Mouse (Mus musculus) intestine, embryonic 15.5 days (tissue): ENCODE data around the gene Krtap19-1. TPM values are rescaled to one million over a fixed set of nuclear protein-coding genes. Genes with fewer than 3 reads are reported as not detected.

Source experiments
- ATAC-seq: fragments of 200-750 bp; cut with Nextera tagmentation; 2 replicates; pipeline ENCODE4 v1.8.0; 2017; ENCODE audit warnings: moderate TSS enrichment, moderate library complexity
- H3K27ac ChIP-seq: fragments of 300-500 bp; sonication (generic); 2 replicates; pipeline ENCODE4 v1.5.1; 2015; ENCODE audit warnings: mild to moderate bottlenecking, inconsistent platforms
- H3K27me3 ChIP-seq: fragments of 300-500 bp; sonication (generic); replicated peaks from 2 replicates; pipeline ENCODE4 v1.6.1; 2015; ENCODE audit warnings: inconsistent platforms
- H3K36me3 ChIP-seq: fragments of 300-500 bp; sonication (generic); 2 replicates; pipeline ENCODE4 v1.6.1; 2015; ENCODE audit warnings: inconsistent platforms
- H3K4me1 ChIP-seq: fragments of 300-500 bp; sonication (generic); replicated peaks from 2 replicates; pipeline ENCODE4 v1.6.1; 2015; ENCODE audit warnings: inconsistent platforms
- H3K4me2 ChIP-seq: fragments of 300-500 bp; sonication (generic); replicated peaks from 2 replicates; pipeline ENCODE4 v1.6.1; 2015; ENCODE audit warnings: mild to moderate bottlenecking, inconsistent platforms
- H3K4me3 ChIP-seq: fragments of 300-500 bp; sonication (generic); replicated peaks from 2 replicates; pipeline ENCODE4 v1.5.1; 2015; ENCODE audit warnings: inconsistent platforms
- H3K9ac ChIP-seq: fragments of 300-500 bp; sonication (generic); 2 replicates; pipeline ENCODE4 v1.6.1; 2015; ENCODE audit warnings: inconsistent platforms
- H3K9me3 ChIP-seq: fragments of 300-500 bp; sonication (generic); 2 replicates; pipeline ENCODE4 v1.6.1; 2016; ENCODE audit warnings: inconsistent platforms
- WGBS: fragments of 180-500 bp; shearing (Covaris S2); methylation state at CpG from one replicate; pipeline ENCODE4 v1.1.7; 2015; 5-methylcytosine and 5-hydroxymethylcytosine counted together
- polyA plus RNA-seq: library from polyadenylated mRNA; unstranded; fragments of >200 nt; fragmentation: Nextera tagmentation; extraction: Ambion mirVana; gene quantifications from 2 replicates; pipeline ENCODE4 v1.2.1, GENCODE M21; 2015

Krtap19-1 gene
- polyA plus RNA-seq: not detected in 2 replicates

DNA sequence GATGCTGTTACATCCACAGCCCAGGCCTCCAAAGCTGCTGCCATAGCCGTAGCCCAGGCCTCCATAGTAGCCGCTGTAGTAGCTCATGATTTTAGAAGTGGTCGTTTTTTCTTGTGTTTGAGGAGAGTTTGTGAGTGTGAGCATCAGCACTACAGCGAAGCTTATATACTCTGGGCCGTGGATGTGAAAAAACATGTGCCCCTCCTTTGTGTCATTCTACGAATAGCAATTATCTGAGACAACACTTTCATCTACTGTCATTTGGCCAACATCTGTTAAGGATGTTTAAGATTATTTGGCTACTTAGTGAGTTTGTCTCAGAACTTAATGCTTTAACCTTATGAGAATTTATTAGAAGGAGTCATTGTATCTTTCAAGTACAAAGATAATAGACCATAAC, at the start of gene Krtap19-1:
Krtap19-1 (minus strand) TSS at position 101 of the 400 bp plus-strand sequence.
- no peak within 1 kb of the TSS for H3K9ac ChIP-seq
- no peaks in the 10 kb centered on the region for H3K9me3 ChIP-seq
- WGBS: 91% methylated on average over 6 of the region's 6 CpGs
- no peak for ATAC-seq
- H3K4me3 ChIP-seq: no peak within 1 kb of the TSS
- no peaks in the 10 kb centered on the region for H3K27me3 ChIP-seq
- no peak within 1 kb of the TSS for H3K27ac ChIP-seq
- H3K36me3 ChIP-seq: no peaks in the 10 kb centered on the region
- H3K4me1 ChIP-seq: no peaks in the 10 kb centered on the region
- no peak within 1 kb of the TSS for H3K4me2 ChIP-seq

DNA sequence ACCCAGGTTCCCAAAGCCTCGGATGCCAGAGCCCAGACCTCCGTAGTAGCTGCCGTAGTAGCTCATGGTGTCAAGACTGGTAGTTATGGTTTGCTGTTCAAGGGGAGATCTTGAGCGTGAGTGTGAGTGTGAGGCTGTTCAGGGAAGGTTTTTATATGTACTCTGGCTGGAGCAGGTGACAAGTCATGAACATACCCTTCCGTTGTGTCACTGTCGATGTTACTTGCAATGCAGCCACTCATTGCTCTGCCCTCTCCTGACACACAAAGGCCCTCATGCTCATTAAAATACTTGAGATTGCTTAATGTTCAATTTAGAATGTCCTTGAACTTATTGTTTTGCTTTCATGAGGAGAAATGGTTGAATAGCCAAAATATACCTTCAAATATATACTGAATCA, 27.1 kb upstream of the Krtap19-1 start, which contains the start of gene Krtap19-5:
Krtap19-5 (minus strand) TSS at position 101 of the 400 bp plus-strand sequence.
- no peak within 1 kb of the TSS for H3K27ac ChIP-seq
- H3K4me1 ChIP-seq: no peaks in the 10 kb centered on the region
- no peak for ATAC-seq
- H3K9ac ChIP-seq: no peak within 1 kb of the TSS
- H3K27me3 ChIP-seq: no peaks in the 10 kb centered on the region
- no peaks in the 10 kb centered on the region for H3K9me3 ChIP-seq
- WGBS: 90% methylated on average over 6 of the region's 6 CpGs
- H3K36me3 ChIP-seq: no peaks in the 10 kb centered on the region
- H3K4me2 ChIP-seq: no peak within 1 kb of the TSS
- no peak within 1 kb of the TSS for H3K4me3 ChIP-seq

DNA sequence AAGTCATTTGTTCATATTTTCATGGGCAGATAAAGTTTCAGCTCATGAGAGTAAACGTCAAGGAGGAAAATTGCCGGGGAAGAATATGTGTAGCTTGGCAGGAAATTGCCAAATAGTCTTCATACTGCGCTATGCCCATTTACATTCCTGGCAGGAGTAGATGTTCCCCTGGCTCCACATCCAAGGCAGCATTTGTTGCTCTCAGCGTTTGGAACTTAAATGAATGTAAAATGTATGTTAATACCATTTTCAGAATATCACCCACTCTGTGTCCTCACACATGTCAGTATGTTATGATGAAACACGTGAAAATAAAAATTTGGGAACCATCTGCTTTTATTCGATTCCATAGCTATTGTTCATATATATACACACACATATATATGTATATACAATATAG, 17.7 kb upstream of the Krtap19-1 start:
- Histone ChIP-seq H3K4me1 (no peaks in the 10 kb centered on the region), H3K4me2 (no peak overlapping the region), H3K36me3 (no peaks in the 10 kb centered on the region), H3K27ac (no peak overlapping the region), H3K9ac (no peak overlapping the region), H3K4me3 (no peak overlapping the region), H3K9me3 (no peaks in the 10 kb centered on the region), H3K27me3 (no peaks in the 10 kb centered on the region)
- 86% methylated on average over 6 of the region's 6 CpGs for WGBS
- no peak for ATAC-seq

DNA sequence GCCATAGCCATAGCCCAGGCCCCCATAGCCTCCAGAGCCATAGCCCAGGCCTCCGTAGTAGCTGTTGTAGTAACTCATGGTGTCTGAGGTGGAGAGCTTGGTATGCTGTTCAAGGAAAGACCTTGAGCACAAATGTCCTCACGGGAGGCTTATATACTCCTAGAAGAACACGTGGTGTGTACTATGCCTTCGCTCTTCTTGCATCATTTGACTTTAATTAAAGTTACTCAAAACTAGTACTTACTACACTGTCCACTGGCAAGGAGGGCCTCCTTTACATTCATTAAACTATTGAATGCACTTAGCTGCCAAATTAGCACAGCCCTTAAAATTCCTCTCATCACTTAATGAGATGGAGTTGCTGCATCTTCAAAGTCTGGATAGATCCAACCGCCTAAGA, 15.8 kb upstream of the Krtap19-1 start, which contains the start of gene Krtap19-4:
Krtap19-4 (minus strand) TSS at position 101 of the 400 bp plus-strand sequence.
- Histone ChIP-seq H3K27ac (no peak within 1 kb of the TSS), H3K4me1 (no peaks in the 10 kb centered on the region), H3K27me3 (no peaks in the 10 kb centered on the region), H3K36me3 (no peaks in the 10 kb centered on the region), H3K9me3 (no peaks in the 10 kb centered on the region), H3K9ac (no peak within 1 kb of the TSS), H3K4me2 (no peak within 1 kb of the TSS), H3K4me3 (no peak within 1 kb of the TSS)
- WGBS: 93% methylated on average over 5 of the region's 5 CpGs
- no peak for ATAC-seq

DNA sequence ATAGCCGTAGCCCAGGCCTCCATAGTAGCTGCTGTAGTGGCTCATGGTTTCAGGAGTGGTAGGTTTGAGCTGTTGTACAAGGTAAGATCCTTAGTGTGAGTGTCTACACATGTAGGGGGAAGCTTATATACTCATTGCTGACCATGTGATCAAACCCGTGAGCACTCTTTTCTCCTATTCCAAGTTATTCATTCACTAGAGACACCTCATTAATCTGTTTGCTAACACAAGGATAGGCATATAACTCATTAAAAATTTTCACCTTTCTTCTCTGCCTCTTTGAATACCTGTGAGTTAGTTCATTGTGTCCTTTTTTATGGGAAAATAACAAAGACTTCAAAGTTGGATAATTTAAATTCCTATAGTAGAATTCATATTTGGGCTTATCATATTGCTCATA, 8.7 kb upstream of the Krtap19-1 start, which contains the start of gene Krtap19-3:
Krtap19-3 (minus strand) TSS at position 101 of the 400 bp plus-strand sequence.
- ATAC-seq: no peak
- Histone ChIP-seq H3K9me3 (no peaks in the 10 kb centered on the region), H3K27me3 (no peaks in the 10 kb centered on the region), H3K4me2 (no peak within 1 kb of the TSS), H3K36me3 (no peaks in the 10 kb centered on the region), H3K9ac (no peak within 1 kb of the TSS), H3K27ac (no peak within 1 kb of the TSS), H3K4me1 (no peaks in the 10 kb centered on the region), H3K4me3 (no peak within 1 kb of the TSS)
- 85% methylated on average over 2 of the region's 2 CpGs for WGBS

DNA sequence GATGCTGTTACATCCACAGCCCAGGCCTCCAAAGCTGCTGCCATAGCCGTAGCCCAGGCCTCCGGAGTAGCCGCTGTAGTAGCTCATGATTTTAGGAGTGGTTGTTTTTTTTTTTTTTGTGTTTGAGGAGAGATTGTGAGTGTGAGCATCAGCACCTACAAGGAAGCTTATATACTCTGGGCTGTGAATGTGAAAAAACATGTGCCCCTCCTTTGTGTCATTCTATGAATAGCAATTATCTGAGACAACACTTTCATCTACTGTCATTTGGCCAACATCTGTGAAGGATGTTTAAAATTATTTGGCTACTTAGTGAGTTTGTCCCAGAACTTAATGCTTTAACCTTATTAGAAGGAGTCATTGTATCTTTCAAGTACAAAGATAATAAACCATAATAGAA, 5.0 kb upstream of the Krtap19-1 start, which contains the start of gene Krtap19-2:
Krtap19-2 (minus strand) TSS at position 101 of the 400 bp plus-strand sequence.
- WGBS: 92% methylated on average over 3 of the region's 3 CpGs
- Histone ChIP-seq H3K27ac (no peak within 1 kb of the TSS), H3K9ac (no peak within 1 kb of the TSS), H3K9me3 (no peaks in the 10 kb centered on the region), H3K4me2 (no peak within 1 kb of the TSS), H3K4me3 (no peak within 1 kb of the TSS), H3K27me3 (no peaks in the 10 kb centered on the region), H3K36me3 (no peaks in the 10 kb centered on the region), H3K4me1 (no peaks in the 10 kb centered on the region)
- no peak for ATAC-seq

DNA sequence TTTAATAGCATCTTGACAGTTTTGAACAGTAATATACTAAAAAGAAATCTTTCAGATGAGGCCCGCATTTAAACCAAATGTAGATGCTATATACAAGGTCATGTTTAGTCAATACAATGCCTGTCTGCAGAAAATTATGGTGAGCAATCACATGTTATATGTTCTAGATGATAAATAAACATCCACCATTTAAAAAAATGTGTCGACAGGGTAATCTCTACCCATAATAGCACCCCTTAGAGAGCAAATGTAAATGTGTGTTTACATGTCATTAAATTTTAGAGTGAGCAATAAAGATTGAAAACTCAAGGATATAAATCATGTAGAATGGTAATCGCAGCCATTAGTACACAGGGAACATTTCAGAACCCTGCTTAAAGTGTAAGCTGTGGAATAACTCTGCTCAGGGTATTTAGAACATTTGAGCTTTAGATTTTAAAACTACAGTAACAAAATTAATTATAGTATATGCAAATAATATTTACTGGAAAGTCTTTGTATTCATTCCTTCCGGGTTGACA, 4.3 kb downstream of the Krtap19-1 start:
- WGBS: 81% methylated on average over 4 of the region's 4 CpGs
- no peaks in the 10 kb centered on the region for H3K9me3 ChIP-seq

DNA sequence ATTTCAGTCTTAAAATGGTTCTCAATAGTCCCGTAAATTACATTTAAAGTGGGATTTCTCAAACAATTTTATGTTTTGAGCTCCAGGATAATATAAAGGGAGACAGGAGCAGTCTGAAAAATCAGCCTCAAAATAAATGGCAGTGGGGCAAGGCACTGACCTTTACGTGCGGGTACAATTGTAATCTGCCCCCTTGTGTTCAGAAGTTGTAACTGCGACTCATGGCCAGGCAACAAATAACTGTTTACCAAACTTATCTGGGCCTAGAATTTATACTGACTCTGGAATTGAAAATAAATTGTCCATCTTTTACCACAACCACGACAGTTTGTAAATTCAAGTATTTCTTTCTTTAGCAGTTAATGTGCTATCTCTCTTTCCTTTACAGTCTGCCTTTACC, 17.8 kb downstream of the Krtap19-1 start:
- no peak overlapping the region for H3K27ac ChIP-seq
- no peak overlapping the region for H3K4me3 ChIP-seq
- H3K27me3 ChIP-seq: no peaks in the 10 kb centered on the region
- no peak for ATAC-seq
- no peak overlapping the region for H3K9ac ChIP-seq
- H3K9me3 ChIP-seq: no peaks in the 10 kb centered on the region
- no peak overlapping the region for H3K4me2 ChIP-seq
- H3K4me1 ChIP-seq: no peaks in the 10 kb centered on the region
- no peaks in the 10 kb centered on the region for H3K36me3 ChIP-seq
- 14% methylated on average over 5 of the region's 5 CpGs for WGBS

More for the DNA sequence above, 4.3 kb downstream of the Krtap19-1 start:
- no peaks in the 10 kb centered on the region for H3K4me1 ChIP-seq
- no peak overlapping the region for H3K4me2 ChIP-seq
- no peak overlapping the region for H3K9ac ChIP-seq
- H3K36me3 ChIP-seq: no peaks in the 10 kb centered on the region
- no peak for ATAC-seq
- no peaks in the 10 kb centered on the region for H3K27me3 ChIP-seq
- no peak overlapping the region for H3K4me3 ChIP-seq
- no peak overlapping the region for H3K27ac ChIP-seq

DNA sequence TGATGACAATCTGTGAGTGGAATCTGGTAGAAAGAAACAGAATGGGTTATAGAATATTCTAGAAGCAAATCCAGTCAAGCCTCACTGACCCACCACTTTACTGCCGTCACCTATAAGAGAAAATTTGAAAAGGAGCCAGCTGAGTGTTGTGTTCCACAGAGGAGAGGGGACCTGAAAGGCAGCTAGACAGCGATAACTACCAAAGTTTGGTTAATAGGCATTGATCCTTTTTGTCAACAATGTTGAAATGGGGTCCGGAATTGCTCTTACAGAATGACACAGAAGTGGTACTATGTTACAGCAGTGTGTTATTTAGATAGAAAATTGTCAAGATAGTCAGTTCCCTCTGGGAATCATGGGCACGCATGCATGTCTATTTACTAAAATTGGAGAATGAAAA, 20.7 kb downstream of the Krtap19-1 start:
- no peak overlapping the region for H3K4me3 ChIP-seq
- no peak for ATAC-seq
- H3K4me1 ChIP-seq: no peaks in the 10 kb centered on the region
- 80% methylated on average over 4 of the region's 4 CpGs for WGBS
- no peak overlapping the region for H3K4me2 ChIP-seq
- H3K27me3 ChIP-seq: no peaks in the 10 kb centered on the region
- H3K36me3 ChIP-seq: no peaks in the 10 kb centered on the region
- H3K9ac ChIP-seq: no peak overlapping the region
- H3K27ac ChIP-seq: no peak overlapping the region
- H3K9me3 ChIP-seq: no peaks in the 10 kb centered on the region

DNA sequence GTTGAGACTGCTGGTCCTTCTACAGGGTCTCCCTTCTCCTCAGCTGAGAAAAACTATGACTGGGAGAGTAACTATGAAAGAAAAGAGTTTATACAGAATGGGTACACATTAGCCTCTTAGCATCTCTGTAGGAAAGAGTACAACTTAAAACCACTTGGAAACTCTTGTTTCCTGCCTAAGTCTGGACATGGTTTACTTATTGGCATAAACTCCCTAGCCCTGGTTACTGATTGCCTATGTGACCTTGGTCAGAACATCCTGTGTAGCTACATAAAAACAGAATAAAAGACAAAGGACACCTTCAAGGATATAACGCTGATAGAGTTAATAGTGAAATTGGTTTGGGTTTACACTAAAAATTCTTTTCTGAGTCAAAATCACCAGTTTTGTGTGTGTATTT, 21.8 kb downstream of the Krtap19-1 start:
- Histone ChIP-seq H3K36me3 (no peaks in the 10 kb centered on the region), H3K4me2 (no peak overlapping the region), H3K4me3 (no peak overlapping the region), H3K27ac (no peak overlapping the region), H3K9ac (no peak overlapping the region), H3K9me3 (no peaks in the 10 kb centered on the region), H3K27me3 (no peaks in the 10 kb centered on the region), H3K4me1 (no peaks in the 10 kb centered on the region)
- ATAC-seq: no peak
- 94% methylated on average over 1 of the region's 1 CpGs for WGBS

DNA sequence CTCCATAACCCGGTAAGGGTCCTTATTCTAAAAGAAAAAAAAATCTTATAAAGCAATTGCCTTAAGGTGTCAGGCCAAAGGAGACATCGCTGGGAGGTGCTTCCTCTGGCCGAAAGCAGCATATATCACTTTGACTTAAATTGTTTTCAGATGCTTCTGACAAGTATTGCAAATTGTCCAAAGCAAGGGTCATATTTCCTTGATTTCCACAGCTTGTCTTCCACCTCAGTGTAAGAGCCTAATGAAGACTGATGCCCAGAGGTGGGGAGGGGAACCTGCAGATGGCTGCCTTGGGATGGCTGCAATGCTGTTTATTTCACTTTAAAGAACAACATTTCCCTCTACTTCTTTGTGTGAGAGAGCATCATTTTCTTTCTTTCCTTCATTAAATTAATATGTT, 42.2 kb downstream of the Krtap19-1 start:
- H3K9me3 ChIP-seq: no peaks in the 10 kb centered on the region
- ATAC-seq: no peak
- H3K4me2 ChIP-seq: no peak overlapping the region
- no peaks in the 10 kb centered on the region for H3K27me3 ChIP-seq
- H3K36me3 ChIP-seq: no peaks in the 10 kb centered on the region
- H3K4me3 ChIP-seq: no peak overlapping the region
- H3K9ac ChIP-seq: no peak overlapping the region
- H3K27ac ChIP-seq: no peak overlapping the region
- WGBS: 82% methylated on average over 3 of the region's 3 CpGs
- no peaks in the 10 kb centered on the region for H3K4me1 ChIP-seq

DNA sequence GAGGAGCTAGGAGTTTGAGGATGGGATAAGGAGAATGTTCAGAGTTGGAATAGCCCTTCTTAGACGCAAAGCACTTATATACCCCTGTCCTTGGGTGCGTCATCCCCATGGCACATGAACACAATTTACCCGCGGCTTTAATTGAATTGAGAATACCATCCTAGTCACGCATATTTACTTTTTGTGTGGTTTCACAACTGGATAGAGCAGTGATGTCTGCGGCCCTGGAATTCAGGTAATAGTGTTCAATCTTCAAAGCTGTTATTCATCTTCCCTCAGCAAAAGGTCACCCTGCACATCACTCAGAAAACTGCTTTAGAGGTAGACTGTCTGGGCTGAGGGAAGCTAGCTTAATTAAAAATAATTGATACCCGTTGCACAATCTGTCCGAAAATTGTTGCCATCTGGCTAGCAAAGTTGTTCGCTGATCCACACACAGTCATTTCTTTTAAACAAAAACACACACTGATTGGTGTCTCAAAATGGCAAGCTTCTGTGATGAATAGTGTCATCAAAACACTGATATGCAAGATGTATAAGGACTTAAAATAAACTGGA, 43.0 kb downstream of the Krtap19-1 start, which contains the start of gene Krtap14:
Krtap14 (minus strand) TSS at position 51 of the 558 bp plus-strand sequence.
- no peaks in the 10 kb centered on the region for H3K27me3 ChIP-seq
- no peak for ATAC-seq
- H3K27ac ChIP-seq: no peak within 1 kb of the TSS
- H3K9me3 ChIP-seq: no peaks in the 10 kb centered on the region
- no peaks in the 10 kb centered on the region for H3K36me3 ChIP-seq
- no peak within 1 kb of the TSS for H3K9ac ChIP-seq
- H3K4me3 ChIP-seq: no peak within 1 kb of the TSS
- no peaks in the 10 kb centered on the region for H3K4me1 ChIP-seq
- WGBS: 89% methylated on average over 9 of the region's 9 CpGs
- H3K4me2 ChIP-seq: no peak within 1 kb of the TSS

DNA sequence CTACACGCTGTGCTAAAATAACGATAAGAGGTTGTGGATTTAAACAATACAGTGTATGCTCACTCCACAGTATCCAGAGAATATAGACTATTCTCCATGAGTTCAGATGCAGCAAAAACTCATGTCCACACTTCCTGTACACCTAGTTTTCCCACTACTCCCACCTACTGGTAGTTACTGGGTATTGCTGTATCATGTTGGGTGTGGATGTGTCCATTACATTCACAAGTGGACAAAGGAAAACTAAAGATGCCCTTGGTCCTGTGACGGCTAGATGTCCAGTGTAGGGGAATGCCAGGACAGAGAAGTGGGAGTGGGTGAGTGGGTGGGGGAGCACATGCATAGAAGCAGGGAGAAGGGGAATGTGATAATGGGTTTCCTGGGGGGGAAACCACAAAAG, 45.5 kb downstream of the Krtap19-1 start:
- Histone ChIP-seq H3K36me3 (no peaks in the 10 kb centered on the region), H3K4me3 (no peak overlapping the region), H3K4me1 (no peaks in the 10 kb centered on the region), H3K9me3 (no peaks in the 10 kb centered on the region), H3K27me3 (no peaks in the 10 kb centered on the region), H3K27ac (no peak overlapping the region), H3K9ac (no peak overlapping the region), H3K4me2 (no peak overlapping the region)
- ATAC-seq: no peak
- WGBS: 87% methylated on average over 3 of the region's 3 CpGs
